Mouse (Mus musculus): ENCODE data around the gene Fam208a.

Gene Fam208a

GRCm38 (mm10) chr14:27422301-27422700 is 6.3 kb upstream of the Fam208a start:
- DNase-seq, result no peak

GRCm38 (mm10) chr14:27428973-27429711 is 508 bp downstream of the Fam208a start:
- DNase-seq, result peak; percentile 90

DNA sequence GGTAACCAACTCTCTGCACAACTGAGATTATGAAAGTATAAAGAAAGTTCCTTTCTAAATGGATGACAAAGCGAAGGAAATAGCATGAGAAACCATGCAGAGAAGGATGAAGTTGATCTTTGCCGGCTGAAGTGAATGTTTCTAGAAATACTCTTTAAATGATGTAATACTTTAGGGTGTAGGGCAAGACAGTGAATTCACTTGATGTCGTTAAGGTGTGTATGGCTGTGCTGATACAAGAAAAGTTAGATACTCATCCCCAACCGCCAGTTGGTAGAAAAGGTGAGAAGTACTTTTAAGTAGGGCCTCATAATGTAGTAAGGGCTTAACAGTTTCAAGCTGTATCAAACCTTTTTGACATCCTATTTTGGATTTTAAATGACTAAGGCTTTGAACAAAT is 1.6 kb downstream of the Fam208a start:
- no peak for DNase-seq

DNA sequence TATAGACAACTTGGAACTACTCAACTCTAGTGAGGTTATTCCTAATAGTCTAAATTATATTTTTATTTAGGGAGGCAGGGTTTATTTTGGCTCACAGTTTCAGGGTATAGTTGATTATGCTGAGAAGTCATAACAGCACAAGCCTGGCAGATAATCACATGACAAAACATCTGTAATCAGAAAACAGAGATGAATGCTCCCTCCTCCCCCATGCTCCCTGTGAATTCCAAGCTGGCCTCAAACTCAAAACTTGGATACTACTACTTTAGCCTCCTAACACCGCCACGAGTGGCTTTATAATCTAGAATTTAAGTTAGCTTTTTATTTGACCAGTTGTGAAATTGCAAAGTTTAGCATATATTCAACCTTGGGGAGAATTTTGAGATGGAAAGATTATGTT is 3.4 kb downstream of the Fam208a start:
- DNase-seq, result no peak

- no peak for DNase-seq
Measured at GRCm38 (mm10) chr14:27436116-27436515, 7.5 kb downstream of the Fam208a start.

- DNase-seq, result no peak
Measured at GRCm38 (mm10) chr14:27436826-27437225, 8.2 kb downstream of the Fam208a start.

- DNase-seq, result peak; percentile 17
Measured at GRCm38 (mm10) chr14:27440921-27441320, 12.3 kb downstream of the Fam208a start.

- DNase-seq, result no peak
Measured at GRCm38 (mm10) chr14:27444851-27445281, 16.2 kb downstream of the Fam208a start.

- DNase-seq, result no peak
Measured at GRCm38 (mm10) chr14:27446963-27447362, 18.3 kb downstream of the Fam208a start.

GRCm38 (mm10) chr14:27491399-27491798 is 62.8 kb downstream of the Fam208a start:
- DNase-seq, result no peak

- no peak for DNase-seq
Measured at GRCm38 (mm10) chr14:27493516-27493915, 64.9 kb downstream of the Fam208a start.

DNA sequence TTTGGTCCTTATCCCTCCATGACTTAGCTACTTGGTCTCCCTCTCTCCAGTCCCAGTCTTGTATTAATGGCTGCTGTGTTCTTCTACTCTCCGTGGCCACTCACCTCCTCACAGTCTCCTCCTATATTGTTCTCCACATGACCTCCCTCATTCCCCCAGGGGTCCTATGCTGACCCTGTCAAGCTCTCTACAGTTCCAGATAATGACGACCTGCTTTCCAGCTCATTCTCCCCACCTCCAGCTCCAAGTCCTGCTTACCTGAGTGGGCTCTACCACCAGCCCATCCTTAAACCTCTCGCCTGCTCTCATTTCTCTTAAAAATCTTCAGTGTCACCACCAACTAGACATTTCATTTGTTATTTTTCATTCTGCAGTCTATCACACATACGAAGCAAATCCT is 72.5 kb downstream of the Fam208a start:
- no peak for DNase-seq

DNA sequence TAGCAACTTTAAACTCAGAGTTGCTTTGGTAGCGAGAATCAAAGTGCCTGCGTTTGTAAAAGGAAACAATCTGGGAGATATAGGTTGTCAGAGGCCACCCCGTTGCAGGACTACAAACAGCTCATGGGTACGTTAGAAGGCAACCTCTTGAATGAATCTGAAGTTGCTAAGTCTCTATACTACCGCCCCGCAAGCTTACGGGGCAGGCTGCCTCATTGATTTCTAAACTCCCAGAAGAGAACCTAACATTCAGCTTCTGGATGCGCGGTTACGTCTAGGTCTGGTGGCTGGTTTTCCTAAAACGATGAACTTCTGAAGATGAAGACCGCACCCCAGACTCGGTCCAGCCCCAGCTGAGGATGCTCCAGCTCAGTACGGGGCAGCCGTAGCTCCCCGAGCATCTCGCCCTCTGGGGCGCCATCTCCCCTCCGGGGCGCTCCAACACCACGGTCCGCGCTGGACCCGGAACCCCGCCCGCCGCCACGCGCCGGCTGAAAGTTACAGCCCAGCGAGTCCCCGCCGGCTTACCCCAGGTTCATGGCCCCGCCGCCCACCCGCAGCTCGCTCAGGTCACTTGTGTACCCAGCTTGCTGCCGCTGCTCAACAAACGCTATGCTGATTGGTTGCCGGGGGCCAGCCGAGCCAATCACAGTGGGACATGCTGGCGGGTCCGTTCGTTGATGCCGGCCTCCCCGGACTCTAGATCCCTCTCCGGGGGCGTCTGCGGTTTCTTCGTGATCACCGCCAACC is 79.4 kb downstream of the Fam208a start, which contains the start of gene Ccdc66:
Gene Ccdc66 (minus strand): TSS at position 567 of the 750 bp plus-strand sequence.
- peak; percentile 97 for DNase-seq

DNA sequence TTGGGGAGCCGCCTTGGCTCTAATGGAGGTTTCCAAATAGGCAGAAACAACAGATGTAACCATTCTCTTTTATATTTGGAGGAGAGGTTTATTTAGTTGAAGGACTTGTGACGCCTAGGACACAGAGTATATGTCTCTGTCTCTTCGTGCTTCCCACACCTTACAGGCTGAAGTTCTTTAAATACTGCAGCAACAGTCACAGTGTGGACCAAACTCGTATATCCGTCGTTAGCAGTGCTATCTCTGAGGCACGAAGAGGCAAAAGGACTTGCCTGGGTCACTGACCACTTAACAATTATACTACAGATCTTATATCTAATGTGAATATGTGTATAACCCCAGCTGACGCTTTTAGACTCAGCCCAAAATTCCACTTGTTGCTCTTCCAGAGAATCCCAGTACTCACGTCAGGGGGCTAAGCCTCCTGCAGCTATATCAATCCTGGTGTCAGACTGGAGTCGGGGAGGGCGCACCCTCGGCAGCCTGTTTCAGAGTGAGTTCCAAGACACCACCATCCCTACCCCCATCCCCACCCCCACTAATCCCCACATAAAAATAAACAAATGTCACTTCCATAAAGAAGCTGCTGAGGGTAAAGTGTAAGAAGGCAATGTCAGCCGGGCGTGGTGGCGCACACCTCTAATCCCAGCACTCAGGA is 80.1 kb downstream of the Fam208a start:
- DNase-seq, result no peak

DNA sequence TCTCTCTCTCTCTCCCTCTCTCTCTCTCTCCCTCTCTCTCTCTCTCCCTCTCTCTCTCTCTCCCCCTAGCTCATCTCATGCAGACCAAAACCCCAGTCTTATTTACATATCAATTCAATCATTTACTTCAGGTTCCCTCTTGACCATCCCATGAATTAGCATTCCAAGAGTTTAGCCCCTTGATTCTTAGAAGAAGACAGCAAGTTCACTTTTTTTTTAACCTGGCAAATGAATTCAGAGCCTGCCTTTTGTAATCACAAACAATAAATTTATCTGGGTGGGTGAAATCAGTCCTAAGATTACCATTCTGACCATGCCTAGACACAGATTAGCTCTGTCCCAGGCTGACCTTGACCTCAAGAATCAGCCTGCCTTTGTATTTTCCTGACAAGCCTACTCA is 95.9 kb downstream of the Fam208a start:
- no peak for DNase-seq
